Mouse (Mus musculus): Measurements from ENCODE around the gene Vmn2r93. TPM values are rescaled to one million over a fixed set of nuclear protein-coding genes. Genes with fewer than 3 reads are reported as not detected.

Vmn2r93 gene
- not detected for polyA plus RNA-seq (2014; fragmentation: Illumina TruSeq; extraction: RNeasy Lipid Tissue Mini Kit (QIAGEN cat#74804); ENCODE audit: low read depth, low replicate concordance)

GRCm38 (mm10) chr17:18297799-18298198 is at the start of gene Vmn2r93:
Vmn2r93 (plus strand) TSS chr17:18298099.

GRCm38 (mm10) chr17:18277656-18278055 is 20.2 kb upstream of the Vmn2r93 start, which contains the start of gene Vmn2r94:
Vmn2r94 (minus strand) TSS chr17:18277756.

Other genes starting within 250 kb of the Vmn2r93 start
- not detected for gene Vmn2r124, start 248.7 kb upstream of the Vmn2r93 start, polyA plus RNA-seq (2014; fragmentation: Illumina TruSeq; extraction: RNeasy Lipid Tissue Mini Kit (QIAGEN cat#74804); ENCODE audit: low read depth, low replicate concordance)
- gene Vmn2r91, start 213.1 kb upstream of the Vmn2r93 start, polyA plus RNA-seq (2014; fragmentation: Illumina TruSeq; extraction: RNeasy Lipid Tissue Mini Kit (QIAGEN cat#74804); ENCODE audit: low read depth, low replicate concordance), result not detected
- not detected for gene Vmn2r92, start 146.2 kb upstream of the Vmn2r93 start, polyA plus RNA-seq (2014; fragmentation: Illumina TruSeq; extraction: RNeasy Lipid Tissue Mini Kit (QIAGEN cat#74804); ENCODE audit: low read depth, low replicate concordance)
- not detected for gene Vmn2r94, start 20.3 kb upstream of the Vmn2r93 start, polyA plus RNA-seq (2014; fragmentation: Illumina TruSeq; extraction: RNeasy Lipid Tissue Mini Kit (QIAGEN cat#74804); ENCODE audit: low read depth, low replicate concordance)
- gene Vmn2r95, start 126.0 kb downstream of the Vmn2r93 start, polyA plus RNA-seq (2014; fragmentation: Illumina TruSeq; extraction: RNeasy Lipid Tissue Mini Kit (QIAGEN cat#74804); ENCODE audit: low read depth, low replicate concordance), result not detected